Mouse (Mus musculus) liver, embryonic 12.5 days (tissue): ENCODE data around the gene Glo1. TPM values are rescaled to one million over a fixed set of nuclear protein-coding genes. Genes with fewer than 3 reads are reported as not detected.
"Not testable (repeated sequence)": the region's sequence is repeated elsewhere in the genome, so short reads cannot be mapped to it uniquely, and the experiment has no call there.

Experiments used
- ATAC-seq: fragments of 200-750 bp; cut with Nextera tagmentation; 2 replicates; pipeline ENCODE4 v1.8.0; 2017; ENCODE audit warnings: moderate number of reproducible peaks, mild to moderate bottlenecking, moderate library complexity
- H3K27ac ChIP-seq: fragments of 300-500 bp; sonication (generic); 2 replicates; pipeline ENCODE4 v1.5.1; 2016; ENCODE audit warnings: mild to moderate bottlenecking
- H3K27me3 ChIP-seq: fragments of 300-500 bp; sonication (generic); replicated peaks from 2 replicates; pipeline ENCODE4 v1.6.1; 2016; ENCODE audit warnings: mild to moderate bottlenecking, moderate library complexity
- H3K36me3 ChIP-seq: fragments of 300-500 bp; sonication (generic); 2 replicates; pipeline ENCODE4 v1.6.1; 2016; ENCODE audit warnings: mild to moderate bottlenecking, moderate library complexity
- H3K4me1 ChIP-seq: fragments of 300-500 bp; sonication (generic); 2 replicates; pipeline ENCODE4 v1.6.1; 2016
- H3K4me2 ChIP-seq: fragments of 300-500 bp; sonication (generic); 2 replicates; pipeline ENCODE4 v1.6.1; 2016; ENCODE audit warnings: mild to moderate bottlenecking, moderate library complexity
- H3K4me3 ChIP-seq: fragments of 300-500 bp; sonication (generic); 2 replicates; pipeline ENCODE4 v1.5.1; 2016; ENCODE audit warnings: mild to moderate bottlenecking, moderate library complexity
- H3K9ac ChIP-seq: fragments of 300-500 bp; sonication (generic); 2 replicates; pipeline ENCODE4 v1.6.1; 2016; ENCODE audit warnings: mild to moderate bottlenecking, moderate library complexity
- H3K9me3 ChIP-seq: fragments of 300-500 bp; sonication (generic); replicated peaks from 2 replicates; pipeline ENCODE4 v1.6.1; 2016; ENCODE audit warnings: mild to moderate bottlenecking, moderate library complexity
- WGBS: fragments of 180-500 bp; shearing (Covaris S2); methylation state at CpG from one replicate; pipeline ENCODE4 v1.1.7; 2016; ENCODE audit not compliant: insufficient replicate concordance; 5-methylcytosine and 5-hydroxymethylcytosine counted together
- polyA plus RNA-seq: library from polyadenylated mRNA; unstranded; fragments of >200 nt; fragmentation: Nextera tagmentation; extraction: Ambion mirVana; gene quantifications from 2 replicates; pipeline ENCODE4 v1.2.1, GENCODE M21; 2016

The Glo1 gene
- polyA plus RNA-seq, 1 experiment from 2014 or later = 300 TPM

GRCm38 (mm10) chr17:30638996-30639395, 12.3 kb upstream of the Glo1 start:
- Histone ChIP-seq H3K4me3 (no peak overlapping the region), H3K27me3 (no peaks in the 10 kb centered on the region), H3K4me1 (peaks cover 22% of the 10 kb centered on the region), H3K4me2 (no peak overlapping the region), H3K27ac (no peak overlapping the region), H3K9me3 (no peaks in the 10 kb centered on the region), H3K9ac (no peak overlapping the region), H3K36me3 (peaks cover 10% of the 10 kb centered on the region; the same call in 1 of the 2 replicates)
- no peak for ATAC-seq
- WGBS = 64% methylated on average over 2 of the region's 2 CpGs

GRCm38 (mm10) chr17:30637714-30638113, 11.0 kb upstream of the Glo1 start:
- 0 out of 2 replicates have a peak, but pooled peaks have one; percentile 52 for ATAC-seq

GRCm38 (mm10) chr17:30635367-30635766, 8.7 kb upstream of the Glo1 start:
- Histone ChIP-seq H3K4me3 (0 out of 2 replicates have a peak overlapping the region, but pooled peaks have one; percentile 10), H3K27me3 (no peaks in the 10 kb centered on the region), H3K9ac (no peak overlapping the region), H3K9me3 (no peaks in the 10 kb centered on the region), H3K27ac (no peak overlapping the region), H3K4me1 (peaks cover 22% of the 10 kb centered on the region), H3K36me3 (no peaks in the 10 kb centered on the region), H3K4me2 (peak overlapping the region; percentile 42)
- 38% methylated on average over 17 of the region's 17 CpGs for WGBS
- ATAC-seq = no peak

More at GRCm38 (mm10) chr17:30637714-30638113, 11.0 kb upstream of the Glo1 start:
- Histone ChIP-seq H3K4me1 (peaks cover 22% of the 10 kb centered on the region), H3K27me3 (no peaks in the 10 kb centered on the region), H3K4me2 (no peak overlapping the region), H3K36me3 (0 out of 2 replicates have a peak, but pooled peaks cover 2% of the 10 kb centered on the region), H3K9ac (no peak overlapping the region), H3K4me3 (no peak overlapping the region), H3K27ac (0 out of 2 replicates have a peak overlapping the region, but pooled peaks have one; percentile 4), H3K9me3 (no peaks in the 10 kb centered on the region)
- WGBS = 31% methylated on average over 1 of the region's 1 CpGs

GRCm38 (mm10) chr17:30624132-30624531, 2.5 kb downstream of the Glo1 start, which contains the start of gene Dnah8:
TSS of gene Dnah8 (plus strand) at chr17:30624354.
- not testable (repeated sequence) for H3K27me3 ChIP-seq, H3K9me3 ChIP-seq, H3K9ac ChIP-seq, H3K36me3 ChIP-seq, H3K4me1 ChIP-seq, H3K27ac ChIP-seq, H3K4me3 ChIP-seq
- ATAC-seq = peak; percentile 71
- H3K4me2 ChIP-seq = 0 out of 2 replicates have a peak within 1 kb of the TSS, but pooled peaks have one; percentile 27
- no CpG with 5 or more reads among the region's 20 CpGs for WGBS

- Histone ChIP-seq H3K4me1 (peaks cover 6% of the 10 kb centered on the region), H3K27me3 (no peaks in the 10 kb centered on the region), H3K36me3 (no peaks in the 10 kb centered on the region), H3K4me3 (no peak overlapping the region), H3K9ac (no peak overlapping the region), H3K9me3 (0 out of 2 replicates have a peak, but pooled peaks cover 4% of the 10 kb centered on the region), H3K4me2 (no peak overlapping the region), H3K27ac (no peak overlapping the region)
- WGBS = 61% methylated on average over 3 of the region's 3 CpGs
- no peak for ATAC-seq
Measured at GRCm38 (mm10) chr17:30623200-30623599, 3.5 kb downstream of the Glo1 start.

GRCm38 (mm10) chr17:30621450-30621849, 5.2 kb downstream of the Glo1 start:
- Histone ChIP-seq H3K9ac (no peak overlapping the region), H3K9me3 (0 out of 2 replicates have a peak, but pooled peaks cover 4% of the 10 kb centered on the region), H3K27me3 (no peaks in the 10 kb centered on the region), H3K4me3 (no peak overlapping the region), H3K4me1 (peaks cover 17% of the 10 kb centered on the region), H3K36me3 (no peaks in the 10 kb centered on the region), H3K4me2 (no peak overlapping the region), H3K27ac (no peak overlapping the region)
- no peak for ATAC-seq
- WGBS = 57% methylated on average over 4 of the region's 4 CpGs

- peaks cover 26% of the 10 kb centered on the region for H3K4me1 ChIP-seq
- 56% methylated on average over 2 of the region's 2 CpGs for WGBS
- H3K36me3 ChIP-seq = no peaks in the 10 kb centered on the region
- no peak overlapping the region for H3K27ac ChIP-seq
- 0 out of 2 replicates have a peak, but pooled peaks cover 4% of the 10 kb centered on the region for H3K9me3 ChIP-seq
- H3K4me2 ChIP-seq = no peak overlapping the region
- H3K27me3 ChIP-seq = no peaks in the 10 kb centered on the region
- ATAC-seq = no peak
- no peak overlapping the region for H3K4me3 ChIP-seq
- no peak overlapping the region for H3K9ac ChIP-seq
Measured at GRCm38 (mm10) chr17:30620548-30620947, 6.1 kb downstream of the Glo1 start.

GRCm38 (mm10) chr17:30619153-30619552, 7.5 kb downstream of the Glo1 start:
- Histone ChIP-seq H3K9ac (no peak overlapping the region), H3K27ac (peak overlapping the region; percentile 51; the same call in 1 of the 2 replicates), H3K36me3 (no peaks in the 10 kb centered on the region), H3K4me2 (no peak overlapping the region), H3K4me1 (peaks cover 39% of the 10 kb centered on the region), H3K9me3 (0 out of 2 replicates have a peak, but pooled peaks cover 4% of the 10 kb centered on the region), H3K4me3 (no peak overlapping the region), H3K27me3 (no peaks in the 10 kb centered on the region)
- ATAC-seq = no peak
- 53% methylated on average over 2 of the region's 2 CpGs for WGBS

GRCm38 (mm10) chr17:30618136-30618891, 8.4 kb downstream of the Glo1 start:
- Histone ChIP-seq H3K9me3 (0 out of 2 replicates have a peak, but pooled peaks cover 4% of the 10 kb centered on the region), H3K27ac (no peak overlapping the region), H3K4me3 (no peak overlapping the region), H3K27me3 (no peaks in the 10 kb centered on the region), H3K4me2 (no peak overlapping the region), H3K4me1 (peaks cover 48% of the 10 kb centered on the region), H3K36me3 (no peaks in the 10 kb centered on the region), H3K9ac (no peak overlapping the region)
- ATAC-seq = no peak
- 75% methylated on average over 3 of the region's 3 CpGs for WGBS

- peak overlapping the region; percentile 76 for H3K27ac ChIP-seq
- ATAC-seq = peak; percentile 30
- H3K27me3 ChIP-seq = no peaks in the 10 kb centered on the region
- H3K9me3 ChIP-seq = 0 out of 2 replicates have a peak, but pooled peaks cover 3% of the 10 kb centered on the region
- H3K9ac ChIP-seq = no peak overlapping the region
- peaks cover 58% of the 10 kb centered on the region for H3K4me1 ChIP-seq
- WGBS = 46% methylated on average over 5 of the region's 5 CpGs
- H3K36me3 ChIP-seq = no peaks in the 10 kb centered on the region
- H3K4me2 ChIP-seq = peak overlapping the region; percentile 23; the same call in 1 of the 2 replicates
- H3K4me3 ChIP-seq = no peak overlapping the region
Measured at GRCm38 (mm10) chr17:30616203-30616602, 10.5 kb downstream of the Glo1 start.

- peak overlapping the region; percentile 85; the same call in 1 of the 2 replicates for H3K4me3 ChIP-seq
- no peaks in the 10 kb centered on the region for H3K27me3 ChIP-seq
- ATAC-seq = peak; percentile 25; the same call in 1 of the 2 replicates
- H3K4me1 ChIP-seq = peaks cover 81% of the 10 kb centered on the region
- no peaks in the 10 kb centered on the region for H3K9me3 ChIP-seq
- peak overlapping the region; percentile 10; the same call in 1 of the 2 replicates for H3K9ac ChIP-seq
- peaks cover 16% of the 10 kb centered on the region for H3K36me3 ChIP-seq
- H3K4me2 ChIP-seq = peak overlapping the region; percentile 75
- H3K27ac ChIP-seq = peak overlapping the region; percentile 87
Measured at GRCm38 (mm10) chr17:30613350-30613749, 13.3 kb downstream of the Glo1 start.
